Mouse (Mus musculus): Measurements from ENCODE around the gene Sar1a. TPM values are rescaled to one million over a fixed set of nuclear protein-coding genes. Genes with fewer than 3 reads are reported as not detected.

Gene Sar1a
- polyA plus RNA-seq, 1 experiment from 2014 or later = 204 TPM

GRCm38 (mm10) chr10:61654691-61655090, 25.4 kb upstream of the Sar1a start:
- Histone ChIP-seq H3K4me3 (ENCODE audit: low read length) (no peak overlapping the region), H3K36me3 (ENCODE audit: control insufficient read depth, insufficient read depth, low read length) (peaks cover 14% of the 10 kb centered on the region), H3K9ac (ENCODE audit: low read depth, low read length) (no peak overlapping the region), H3K27ac (ENCODE audit: low read depth, low read length) (no peak overlapping the region), H3K27me3 (replicated peaks; ENCODE audit: control insufficient read depth, insufficient read depth, low read length) (no peaks in the 10 kb centered on the region), H3K9me3 (ENCODE audit: control insufficient read depth, low read length) (no peaks in the 10 kb centered on the region), H3K4me1 (ENCODE audit: control insufficient read depth, insufficient read depth, low read depth, low read length) (no peaks in the 10 kb centered on the region), H3K4me2 (ENCODE audit: low read length) (no peak overlapping the region)
- ATAC-seq = no peak
- 92% methylated on average over 7 of the region's 7 CpGs for WGBS

GRCm38 (mm10) chr10:61655188-61655587, 24.9 kb upstream of the Sar1a start:
- Histone ChIP-seq H3K27ac (ENCODE audit: low read depth, low read length) (no peak overlapping the region), H3K36me3 (ENCODE audit: control insufficient read depth, insufficient read depth, low read length) (peaks cover 14% of the 10 kb centered on the region), H3K9ac (ENCODE audit: low read depth, low read length) (no peak overlapping the region), H3K4me2 (ENCODE audit: low read length) (no peak overlapping the region), H3K4me3 (ENCODE audit: low read length) (no peak overlapping the region), H3K9me3 (ENCODE audit: control insufficient read depth, low read length) (no peaks in the 10 kb centered on the region), H3K27me3 (replicated peaks; ENCODE audit: control insufficient read depth, insufficient read depth, low read length) (no peaks in the 10 kb centered on the region), H3K4me1 (ENCODE audit: control insufficient read depth, insufficient read depth, low read depth, low read length) (no peaks in the 10 kb centered on the region)
- ATAC-seq = no peak
- 93% methylated on average over 3 of the region's 3 CpGs for WGBS

GRCm38 (mm10) chr10:61656928-61657882, 22.9 kb upstream of the Sar1a start:
- Histone ChIP-seq H3K4me3 (ENCODE audit: low read length) (no peak overlapping the region), H3K27ac (ENCODE audit: low read depth, low read length) (no peak overlapping the region), H3K27me3 (replicated peaks; ENCODE audit: control insufficient read depth, insufficient read depth, low read length) (no peaks in the 10 kb centered on the region), H3K4me1 (ENCODE audit: control insufficient read depth, insufficient read depth, low read depth, low read length) (no peaks in the 10 kb centered on the region), H3K9me3 (ENCODE audit: control insufficient read depth, low read length) (no peaks in the 10 kb centered on the region), H3K9ac (ENCODE audit: low read depth, low read length) (no peak overlapping the region), H3K4me2 (ENCODE audit: low read length) (no peak overlapping the region), H3K36me3 (ENCODE audit: control insufficient read depth, insufficient read depth, low read length) (peaks cover 21% of the 10 kb centered on the region)
- WGBS = 92% methylated on average over 18 of the region's 18 CpGs
- ATAC-seq = 0 out of 2 replicates have a peak, but pooled peaks have one; percentile 20

- Histone ChIP-seq H3K9me3 (ENCODE audit: control insufficient read depth, low read length) (no peaks in the 10 kb centered on the region), H3K36me3 (ENCODE audit: control insufficient read depth, insufficient read depth, low read length) (peaks cover 19% of the 10 kb centered on the region), H3K4me3 (ENCODE audit: low read length) (no peak overlapping the region), H3K4me1 (ENCODE audit: control insufficient read depth, insufficient read depth, low read depth, low read length) (no peaks in the 10 kb centered on the region), H3K27me3 (replicated peaks; ENCODE audit: control insufficient read depth, insufficient read depth, low read length) (no peaks in the 10 kb centered on the region), H3K9ac (ENCODE audit: low read depth, low read length) (no peak overlapping the region), H3K27ac (ENCODE audit: low read depth, low read length) (no peak overlapping the region), H3K4me2 (ENCODE audit: low read length) (no peak overlapping the region)
- 33% methylated on average over 4 of the region's 4 CpGs for WGBS
- peak; percentile 32; the same call in 1 of the 2 replicates for ATAC-seq
These were observed 22.1 kb upstream of the Sar1a start for GRCm38 (mm10) chr10:61657985-61658384.

- no peak for ATAC-seq
- H3K4me3 ChIP-seq (ENCODE audit: low read length) = no peak overlapping the region
- H3K36me3 ChIP-seq (ENCODE audit: control insufficient read depth, insufficient read depth, low read length) = peaks cover 27% of the 10 kb centered on the region
- H3K27ac ChIP-seq (ENCODE audit: low read depth, low read length) = no peak overlapping the region
- 71% methylated on average over 8 of the region's 8 CpGs for WGBS
- H3K9ac ChIP-seq (ENCODE audit: low read depth, low read length) = no peak overlapping the region
- no peak overlapping the region for H3K4me2 ChIP-seq (ENCODE audit: low read length)
- H3K9me3 ChIP-seq (ENCODE audit: control insufficient read depth, low read length) = no peaks in the 10 kb centered on the region
- no peaks in the 10 kb centered on the region for H3K4me1 ChIP-seq (ENCODE audit: control insufficient read depth, insufficient read depth, low read depth, low read length)
- no peaks in the 10 kb centered on the region for H3K27me3 ChIP-seq (replicated peaks; ENCODE audit: control insufficient read depth, insufficient read depth, low read length)
These were observed 18.2 kb upstream of the Sar1a start for GRCm38 (mm10) chr10:61661887-61662286.

GRCm38 (mm10) chr10:61662391-61662988, 17.6 kb upstream of the Sar1a start:
- H3K9ac ChIP-seq (ENCODE audit: low read depth, low read length) = no peak overlapping the region
- H3K4me2 ChIP-seq (ENCODE audit: low read length) = no peak overlapping the region
- ATAC-seq = no peak
- no peak overlapping the region for H3K27ac ChIP-seq (ENCODE audit: low read depth, low read length)
- H3K36me3 ChIP-seq (ENCODE audit: control insufficient read depth, insufficient read depth, low read length) = peaks cover 30% of the 10 kb centered on the region
- H3K27me3 ChIP-seq (replicated peaks; ENCODE audit: control insufficient read depth, insufficient read depth, low read length) = no peaks in the 10 kb centered on the region
- no peaks in the 10 kb centered on the region for H3K4me1 ChIP-seq (ENCODE audit: control insufficient read depth, insufficient read depth, low read depth, low read length)
- WGBS = 46% methylated on average over 10 of the region's 10 CpGs
- H3K4me3 ChIP-seq (ENCODE audit: low read length) = no peak overlapping the region
- no peaks in the 10 kb centered on the region for H3K9me3 ChIP-seq (ENCODE audit: control insufficient read depth, low read length)

GRCm38 (mm10) chr10:61665111-61665510, 15.0 kb upstream of the Sar1a start:
- H3K9ac ChIP-seq (ENCODE audit: low read depth, low read length) = no peak overlapping the region
- 92% methylated on average over 10 of the region's 10 CpGs for WGBS
- H3K27me3 ChIP-seq (replicated peaks; ENCODE audit: control insufficient read depth, insufficient read depth, low read length) = no peaks in the 10 kb centered on the region
- H3K4me1 ChIP-seq (ENCODE audit: control insufficient read depth, insufficient read depth, low read depth, low read length) = no peaks in the 10 kb centered on the region
- no peak overlapping the region for H3K4me3 ChIP-seq (ENCODE audit: low read length)
- no peak for ATAC-seq
- H3K27ac ChIP-seq (ENCODE audit: low read depth, low read length) = no peak overlapping the region
- H3K4me2 ChIP-seq (ENCODE audit: low read length) = no peak overlapping the region
- H3K9me3 ChIP-seq (ENCODE audit: control insufficient read depth, low read length) = no peaks in the 10 kb centered on the region
- peaks cover 33% of the 10 kb centered on the region for H3K36me3 ChIP-seq (ENCODE audit: control insufficient read depth, insufficient read depth, low read length)

- no peaks in the 10 kb centered on the region for H3K27me3 ChIP-seq (replicated peaks; ENCODE audit: control insufficient read depth, insufficient read depth, low read length)
- no peak overlapping the region for H3K9ac ChIP-seq (ENCODE audit: low read depth, low read length)
- no peak for ATAC-seq
- no peak overlapping the region for H3K27ac ChIP-seq (ENCODE audit: low read depth, low read length)
- peaks cover 38% of the 10 kb centered on the region for H3K36me3 ChIP-seq (ENCODE audit: control insufficient read depth, insufficient read depth, low read length)
- H3K4me2 ChIP-seq (ENCODE audit: low read length) = no peak overlapping the region
- no peaks in the 10 kb centered on the region for H3K9me3 ChIP-seq (ENCODE audit: control insufficient read depth, low read length)
- WGBS = 88% methylated on average over 3 of the region's 3 CpGs
- H3K4me1 ChIP-seq (ENCODE audit: control insufficient read depth, insufficient read depth, low read depth, low read length) = no peaks in the 10 kb centered on the region
- no peak overlapping the region for H3K4me3 ChIP-seq (ENCODE audit: low read length)
These were observed 14.4 kb upstream of the Sar1a start for GRCm38 (mm10) chr10:61665651-61666050.

GRCm38 (mm10) chr10:61669289-61669688, 10.8 kb upstream of the Sar1a start:
- H3K9me3 ChIP-seq (ENCODE audit: control insufficient read depth, low read length) = no peaks in the 10 kb centered on the region
- no peak overlapping the region for H3K4me2 ChIP-seq (ENCODE audit: low read length)
- peak; percentile 83 for ATAC-seq
- H3K4me3 ChIP-seq (ENCODE audit: low read length) = no peak overlapping the region
- H3K4me1 ChIP-seq (ENCODE audit: control insufficient read depth, insufficient read depth, low read depth, low read length) = no peaks in the 10 kb centered on the region
- no peak overlapping the region for H3K27ac ChIP-seq (ENCODE audit: low read depth, low read length)
- no peak overlapping the region for H3K9ac ChIP-seq (ENCODE audit: low read depth, low read length)
- peaks cover 46% of the 10 kb centered on the region for H3K36me3 ChIP-seq (ENCODE audit: control insufficient read depth, insufficient read depth, low read length)
- 40% methylated on average over 7 of the region's 7 CpGs for WGBS
- no peaks in the 10 kb centered on the region for H3K27me3 ChIP-seq (replicated peaks; ENCODE audit: control insufficient read depth, insufficient read depth, low read length)
